Mouse (Mus musculus): ENCODE results near the gene Capg.

DNA sequence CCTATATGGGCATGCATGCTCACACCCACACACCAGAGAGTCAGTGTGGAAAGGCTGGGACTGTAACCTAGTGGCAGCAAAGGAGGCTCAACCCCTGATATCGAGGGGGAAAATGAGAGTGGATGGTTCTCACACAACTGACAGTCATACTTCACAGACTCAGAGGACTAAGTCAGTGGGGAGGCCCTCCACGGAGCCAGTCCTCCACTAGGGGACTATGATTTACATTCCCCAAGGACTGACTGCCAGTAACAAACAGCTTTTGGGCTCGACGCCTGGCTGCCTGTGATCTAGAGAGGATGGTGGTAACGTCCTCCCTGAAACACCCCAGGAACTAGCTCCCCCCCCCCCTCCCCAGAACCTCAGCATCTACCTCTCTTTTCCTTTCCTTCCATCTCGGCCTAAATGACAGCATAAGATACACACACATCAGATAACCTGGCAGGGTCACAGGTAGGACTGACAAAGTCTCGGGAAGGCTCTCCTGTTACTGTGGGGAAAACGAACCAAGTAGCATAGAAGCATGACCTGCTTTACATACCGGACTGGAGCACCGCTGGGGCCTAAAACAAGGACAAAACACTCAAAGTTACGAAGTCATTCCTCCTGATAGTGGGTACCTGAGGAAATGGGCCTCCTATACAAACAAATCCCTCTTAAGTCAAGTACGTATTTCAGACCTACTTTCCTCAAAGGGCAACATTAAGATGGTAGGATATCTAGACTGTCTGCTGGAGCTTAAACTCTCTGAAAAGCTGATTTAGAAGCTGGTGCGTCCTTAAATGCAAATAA, 53.1 kb downstream of the Capg start:
- TF ChIP-seq POLR2A (IDR thresholded peaks at IDR 0.05; ENCODE audit: low read depth, low read length) (no peak), CTCF (IDR thresholded peaks at IDR 0.05; ENCODE audit: borderline replicate concordance, insufficient read depth, low read length) (no peak)
